Mouse (Mus musculus): ENCODE results near the gene Taok1. TPM values are rescaled to one million over a fixed set of nuclear protein-coding genes. Genes with fewer than 3 reads are reported as not detected.
"Not testable (repeated sequence)": the region's sequence is repeated elsewhere in the genome, so short reads cannot be mapped to it uniquely, and the experiment has no call there.

Gene Taok1
- total RNA-seq, 2 experiments from 2014 or later: 109 to 111 TPM

GRCm38 (mm10) chr11:77597266-77597665, 10.3 kb downstream of the Taok1 start:
- DNase-seq (ENCODE audit: extremely low spot score in 1 of 2, low spot score in 2 of 2): no peak
- intact Hi-C loops (cut with DNase I): no loop called here

GRCm38 (mm10) chr11:77591388-77591787, 16.2 kb downstream of the Taok1 start:
- DNase-seq (ENCODE audit: extremely low spot score in 1 of 2, low spot score in 2 of 2): no peak
- intact Hi-C loops (cut with DNase I): no loop called here

- no peak for DNase-seq (ENCODE audit: extremely low spot score in 1 of 2, low spot score in 2 of 2)
- intact Hi-C loops (cut with DNase I): no loop called here
Observed at GRCm38 (mm10) chr11:77590801-77591200, 16.8 kb downstream of the Taok1 start.

GRCm38 (mm10) chr11:77585201-77585600, 22.4 kb downstream of the Taok1 start:
- DNase-seq (ENCODE audit: extremely low spot score in 1 of 2, low spot score in 2 of 2): no peak
- intact Hi-C loops (cut with DNase I): loop anchor here (5.0 kb wide), 1 partner anchor 42 kb away; no protein-coding TSS in a partner anchor

- intact Hi-C loops (cut with DNase I): no loop called here
- DNase-seq (ENCODE audit: extremely low spot score in 1 of 2, low spot score in 2 of 2): no peak
Observed at GRCm38 (mm10) chr11:77545261-77545660, 62.4 kb downstream of the Taok1 start.

- intact Hi-C loops (cut with DNase I): no loop called here
- DNase-seq (ENCODE audit: extremely low spot score in 1 of 2, low spot score in 2 of 2): no peak
Observed at GRCm38 (mm10) chr11:77532202-77532846, 75.3 kb downstream of the Taok1 start.

GRCm38 (mm10) chr11:77530862-77531261, 76.8 kb downstream of the Taok1 start:
- no peak for DNase-seq (ENCODE audit: extremely low spot score in 1 of 2, low spot score in 2 of 2)
- intact Hi-C loops (cut with DNase I): no loop called here

GRCm38 (mm10) chr11:77529644-77530043, 78.0 kb downstream of the Taok1 start:
- no peak for DNase-seq (ENCODE audit: extremely low spot score in 1 of 2, low spot score in 2 of 2)
- intact Hi-C loops (cut with DNase I): no loop called here

- DNase-seq (ENCODE audit: extremely low spot score in 1 of 2, low spot score in 2 of 2); intact Hi-C loops (cut with DNase I): not testable (repeated sequence)
Observed at GRCm38 (mm10) chr11:77528420-77528819, 79.2 kb downstream of the Taok1 start.

GRCm38 (mm10) chr11:77525804-77526486, 81.7 kb downstream of the Taok1 start:
- intact Hi-C loops (cut with DNase I): no loop called here
- DNase-seq (ENCODE audit: extremely low spot score in 1 of 2, low spot score in 2 of 2): no peak

GRCm38 (mm10) chr11:77520601-77521529, 86.8 kb downstream of the Taok1 start:
- peak in 1 of 2 experiments; percentile 66 for DNase-seq (ENCODE audit: extremely low spot score in 1 of 2, low spot score in 2 of 2)
- intact Hi-C loops (cut with DNase I): no loop called here

- peak in 1 of 2 experiments; percentile 61 for DNase-seq (ENCODE audit: extremely low spot score in 1 of 2, low spot score in 2 of 2)
- intact Hi-C loops (cut with DNase I): no loop called here
Observed at GRCm38 (mm10) chr11:77519043-77519442, 88.6 kb downstream of the Taok1 start, which contains the start of gene Gm10392. Gene Gm10392 (minus strand): TSS chr11:77519198.

- intact Hi-C loops (cut with DNase I): no loop called here
- DNase-seq (ENCODE audit: extremely low spot score in 1 of 2, low spot score in 2 of 2): no peak
Observed at GRCm38 (mm10) chr11:77518051-77518798, 89.4 kb downstream of the Taok1 start.

GRCm38 (mm10) chr11:77516553-77517425, 90.8 kb downstream of the Taok1 start:
- no peak for DNase-seq (ENCODE audit: extremely low spot score in 1 of 2, low spot score in 2 of 2)
- intact Hi-C loops (cut with DNase I): no loop called here

- peak in 1 of 2 experiments; percentile 53 for DNase-seq (ENCODE audit: extremely low spot score in 1 of 2, low spot score in 2 of 2)
- intact Hi-C loops (cut with DNase I): no loop called here
Observed at GRCm38 (mm10) chr11:77515637-77516552, 91.7 kb downstream of the Taok1 start, which contains the start of gene Trp53i13. Gene Trp53i13 (minus strand): TSS chr11:77515980.

- intact Hi-C loops (cut with DNase I): no loop called here
- peak in 1 of 2 experiments; percentile 90 for DNase-seq (ENCODE audit: extremely low spot score in 1 of 2, low spot score in 2 of 2)
Observed at GRCm38 (mm10) chr11:77514832-77515636, 92.6 kb downstream of the Taok1 start, which contains the start of gene Abhd15. Gene Abhd15 (plus strand): TSS chr11:77515121.
